Mouse (Mus musculus) gastrocnemius, postnatal 14 days (tissue): Measurements from ENCODE around the gene Lhfp. TPM values are rescaled to one million over a fixed set of nuclear protein-coding genes. Genes with fewer than 3 reads are reported as not detected.

Source experiments
- DNase-seq: peaks from one replicate; pipeline ENCODE4 v3.0.0; 2021; ENCODE audit warnings: mixed read lengths
- intact Hi-C: fragments of 180-260 bp; cut with DNase I; formaldehyde crosslinking; loops from one replicate; pipeline ENCODE4 v1.15.1; 2025; ENCODE audit warnings: low total_unique reads
- long read RNA-seq, 2 experiments: library from polyadenylated mRNA; stranded (forward); transcript quantifications; one replicate each; pipeline ENCODE4 v2.0.0; 2021
- total RNA-seq, 2 experiments: library from RNA; stranded (reverse); gene quantifications; 2 replicates each; pipeline ENCODE4 v1.2.3; 2021

Gene Lhfp
- 10 to 100 TPM; 29.4 to 33.7 TPM for total RNA-seq
- long read RNA-seq, experiment 1, transcript Lhfp-201 (4 exons, 2,108 nt) = major isoform, 62 of 71 reads
- long read RNA-seq, experiment 1, partial matches to known transcripts = 4 of 71 reads
- long read RNA-seq, experiment 1, other reads (novel, unspliced or antisense) = 5 of 71 reads
- long read RNA-seq, experiment 2, transcript Lhfp-201 (4 exons, 2,108 nt) = major isoform, 51 of 54 reads
- long read RNA-seq, experiment 2, partial matches to known transcripts = 2 of 54 reads
- long read RNA-seq, experiment 2, other reads (novel, unspliced or antisense) = 1 of 54 reads

GRCm38 (mm10) chr3:53041411-53042239 lies at the start of gene Lhfp:
Lhfp (plus strand) TSS chr3:53041528.
- intact Hi-C loops = no loop called here
- peak; percentile 75 for DNase-seq

GRCm38 (mm10) chr3:52993296-52993695 lies 48.0 kb upstream of the Lhfp start:
- DNase-seq = no peak
- intact Hi-C loops = no loop called here

GRCm38 (mm10) chr3:52994666-52995065 lies 46.7 kb upstream of the Lhfp start:
- intact Hi-C loops = no loop called here
- no peak for DNase-seq

- DNase-seq = no peak
- intact Hi-C loops = no loop called here
Measured at GRCm38 (mm10) chr3:52996635-52997034, 44.7 kb upstream of the Lhfp start.

- no peak for DNase-seq
- intact Hi-C loops = no loop called here
Measured at GRCm38 (mm10) chr3:52997381-52997780, 43.9 kb upstream of the Lhfp start.

- intact Hi-C loops = no loop called here
- DNase-seq = no peak
Measured at GRCm38 (mm10) chr3:52999016-52999744, 42.1 kb upstream of the Lhfp start.

- intact Hi-C loops = no loop called here
Measured at GRCm38 (mm10) chr3:52999996-53000395, 41.3 kb upstream of the Lhfp start.

GRCm38 (mm10) chr3:53002076-53002475 lies 39.3 kb upstream of the Lhfp start:
- DNase-seq = no peak
- intact Hi-C loops = no loop called here

More at GRCm38 (mm10) chr3:52999996-53000395, 41.3 kb upstream of the Lhfp start:
- DNase-seq = no peak

- DNase-seq = no peak
- intact Hi-C loops = loop anchor here (2.0 kb wide), 1 partner anchor 748 kb away; no protein-coding TSS in a partner anchor
Measured at GRCm38 (mm10) chr3:53004406-53005114, 36.8 kb upstream of the Lhfp start.

GRCm38 (mm10) chr3:53007411-53007810 lies 33.9 kb upstream of the Lhfp start:
- intact Hi-C loops = no loop called here

GRCm38 (mm10) chr3:53016436-53017340 lies 24.6 kb upstream of the Lhfp start, which contains the start of gene Cog6:
Cog6 (minus strand) TSS chr3:53017237.
- DNase-seq = peak; percentile 73
- intact Hi-C loops = no loop called here

More at GRCm38 (mm10) chr3:53007411-53007810, 33.9 kb upstream of the Lhfp start:
- no peak for DNase-seq

GRCm38 (mm10) chr3:53027333-53027732 lies 14.0 kb upstream of the Lhfp start:
- DNase-seq = no peak
- intact Hi-C loops = loop anchor here (5.0 kb wide), 2 partner anchors 305 to 420 kb away; no protein-coding TSS in a partner anchor

GRCm38 (mm10) chr3:53029046-53029445 lies 12.3 kb upstream of the Lhfp start:
- DNase-seq = peak; percentile 58
- intact Hi-C loops = loop anchor here (5.0 kb wide), 2 partner anchors 303 to 418 kb away; no protein-coding TSS in a partner anchor

- intact Hi-C loops = loop anchor here (10.0 kb wide), 1 partner anchor 213 kb away; no protein-coding TSS in a partner anchor
- DNase-seq = no peak
Measured at GRCm38 (mm10) chr3:53031586-53031985, 9.7 kb upstream of the Lhfp start.

GRCm38 (mm10) chr3:53032432-53032831 lies 8.9 kb upstream of the Lhfp start:
- DNase-seq = no peak
- intact Hi-C loops = loop anchor here (10.0 kb wide), 1 partner anchor 212 kb away; no protein-coding TSS in a partner anchor

- intact Hi-C loops = loop anchor here (10.0 kb wide), 1 partner anchor 211 kb away; no protein-coding TSS in a partner anchor
- DNase-seq = peak; percentile 10
Measured at GRCm38 (mm10) chr3:53033448-53033847, 7.9 kb upstream of the Lhfp start.

GRCm38 (mm10) chr3:53036076-53036475 lies 5.3 kb upstream of the Lhfp start:
- DNase-seq = no peak
- intact Hi-C loops = loop anchor here (10.0 kb wide), 1 partner anchor 209 kb away; no protein-coding TSS in a partner anchor

GRCm38 (mm10) chr3:53036941-53037340 lies 4.4 kb upstream of the Lhfp start:
- no peak for DNase-seq
- intact Hi-C loops = loop anchor here (10.0 kb wide), 1 partner anchor 208 kb away; no protein-coding TSS in a partner anchor
